Mouse (Mus musculus): Measurements from ENCODE around the gene Mettl16.

GRCm38 (mm10) chr11:74761011-74761705 lies 9.5 kb upstream of the Mettl16 start:
- no peak for TF ChIP-seq CTCF (IDR thresholded peaks at IDR 0.05; ENCODE audit: low read depth)
- no peak for TF ChIP-seq EP300 (optimal IDR thresholded peaks at IDR 0.05)

All from stomach, postnatal 0 days (tissue).